ENCODE assay signal across 8 mouse cellular contexts in the genomic region with DNA sequence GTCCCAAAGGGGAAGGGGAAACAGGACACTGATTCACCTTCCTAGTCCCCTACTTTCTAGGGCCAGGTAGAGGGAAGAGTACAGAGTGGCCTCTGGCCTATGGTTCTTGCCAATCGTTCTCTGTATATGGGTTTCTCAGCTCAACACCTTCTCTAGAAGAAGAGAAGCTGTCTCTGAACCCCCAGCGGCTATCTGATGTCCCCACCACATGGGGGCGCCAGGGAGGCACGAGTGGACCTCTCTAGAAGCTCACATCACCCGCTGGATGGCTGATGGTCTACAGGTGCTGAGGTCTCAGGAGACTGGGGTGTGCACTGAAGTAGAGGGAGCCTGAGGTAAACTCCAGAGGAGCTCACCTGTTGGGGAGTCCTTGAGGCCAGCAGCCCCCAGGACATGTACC. TPM values are rescaled to one million over a fixed set of nuclear protein-coding genes. Genes with fewer than 3 reads are reported as not detected.
DNase-seq lines count a peak whose midpoint lies in the region; ATAC-seq and TF ChIP-seq lines count a peak whose summit lies in the region.

No protein-coding gene starts in this region.

- H3K79me2 ChIP-seq in MEL (ENCODE audit: control insufficient read depth, insufficient read depth, low read length, poor library complexity): no peaks in the 10 kb centered on the region

- WGBS in kidney, postnatal 0 days: 41% methylated on average over 5 of the region's 5 CpGs
- 29% methylated on average over 5 of the region's 5 CpGs for WGBS in kidney, embryonic 16.5 days
- 37% methylated on average over 5 of the region's 5 CpGs for WGBS in hindbrain, embryonic 12.5 days

- H3K4me2 ChIP-seq in kidney, postnatal 0 days (ENCODE audit: low read length): no peak overlapping the region
- H3K4me2 ChIP-seq in kidney, embryonic 16.5 days (replicated peaks; ENCODE audit: low read depth, low read length): no peak overlapping the region
- H3K4me2 ChIP-seq in hindbrain, embryonic 12.5 days (replicated peaks): no peak overlapping the region

- H3K4me3 ChIP-seq in kidney, postnatal 0 days (replicated peaks; ENCODE audit: low read depth, low read length): no peak overlapping the region
- no peak overlapping the region for H3K4me3 ChIP-seq in kidney, embryonic 16.5 days (ENCODE audit: low read length)
- H3K4me3 ChIP-seq in MEL (ENCODE audit: control insufficient read depth in 1 of 2, insufficient read depth in 1 of 2, low read depth in 2 of 2, low read length in 2 of 2): no peak overlapping the region
- H3K4me3 ChIP-seq in cortical plate, adult 2 months (ENCODE audit: insufficient read depth, low read length): no peak overlapping the region
- H3K4me3 ChIP-seq in hindbrain, embryonic 12.5 days: no peak overlapping the region

- ATAC-seq in kidney, postnatal 0 days (replicated peaks; ENCODE audit: low FRiP score, low read depth): no peak
- no peak for ATAC-seq in kidney, embryonic 16.5 days (ENCODE audit: low FRiP score, low TSS enrichment)
- peak; percentile 72 for ATAC-seq in megakaryocyte progenitor cell, adult 5-6 weeks (replicated peaks; ENCODE audit: poor library complexity)
- ATAC-seq in hindbrain, embryonic 12.5 days (ENCODE audit: low FRiP score): no peak

- no peak for TF ChIP-seq EP300 in MEL (IDR thresholded peaks at IDR 0.05; ENCODE audit: low read depth in 1 of 2, low read length in 2 of 2)

- TF ChIP-seq RAD21 in MEL (IDR thresholded peaks at IDR 0.05; ENCODE audit: low read depth, low read length): peak; percentile 51

- no peak for TF ChIP-seq POLR2A in MEL (IDR thresholded peaks at IDR 0.05; ENCODE audit: control insufficient read depth in 1 of 2, insufficient read depth in 1 of 2, low read depth in 1 of 2, low read length in 2 of 2, poor library complexity in 1 of 2)
- no peak for TF ChIP-seq POLR2A in cortical plate, adult 2 months (IDR thresholded peaks at IDR 0.05; ENCODE audit: extremely low read depth, insufficient read depth, low read length)

- DNase-seq in kidney, postnatal 0 days (ENCODE audit: low spot score): peak; percentile 45
- peak; percentile 53 for DNase-seq in MEL (ENCODE audit: low read depth, low spot score)
- DNase-seq in frontal cortex, postnatal 36 days (ENCODE audit: low spot score in 2 of 2): no peak
- DNase-seq in urinary bladder, adult 2 months (ENCODE audit: low spot score): no peak

- no peaks in the 10 kb centered on the region for H3K4me1 ChIP-seq in kidney, postnatal 0 days (replicated peaks; ENCODE audit: insufficient read depth, low read length)
- 0 out of 2 replicates have a peak, but pooled peaks cover 1% of the 10 kb centered on the region for H3K4me1 ChIP-seq in kidney, embryonic 16.5 days (ENCODE audit: insufficient read depth, low read length)
- H3K4me1 ChIP-seq in MEL (ENCODE audit: control insufficient read depth in 1 of 2, insufficient read depth in 2 of 2, low read length in 2 of 2): no peaks in the 10 kb centered on the region
- no peaks in the 10 kb centered on the region for H3K4me1 ChIP-seq in cortical plate, adult 2 months (ENCODE audit: control insufficient read depth, insufficient read depth, low read length)
- peaks cover 2% of the 10 kb centered on the region; the same call in 1 of the 2 replicates for H3K4me1 ChIP-seq in hindbrain, embryonic 12.5 days

- H3K36me3 ChIP-seq in kidney, postnatal 0 days (ENCODE audit: insufficient read depth, low read length): 0 out of 2 replicates have a peak, but pooled peaks cover 4% of the 10 kb centered on the region
- H3K36me3 ChIP-seq in kidney, embryonic 16.5 days (ENCODE audit: insufficient read depth, low read length): 0 out of 2 replicates have a peak, but pooled peaks cover 3% of the 10 kb centered on the region
- no peaks in the 10 kb centered on the region for H3K36me3 ChIP-seq in MEL (ENCODE audit: control insufficient read depth in 1 of 2, insufficient read depth in 2 of 2, low read length in 2 of 2)
- H3K36me3 ChIP-seq in hindbrain, embryonic 12.5 days: peaks cover 12% of the 10 kb centered on the region

- no peak overlapping the region for H3K9ac ChIP-seq in kidney, postnatal 0 days (ENCODE audit: low read depth, low read length)
- H3K9ac ChIP-seq in kidney, embryonic 16.5 days (replicated peaks; ENCODE audit: low read length): no peak overlapping the region
- no peak overlapping the region for H3K9ac ChIP-seq in MEL (ENCODE audit: control insufficient read depth, low read depth, low read length, poor library complexity, severe bottlenecking)
- no peak overlapping the region for H3K9ac ChIP-seq in hindbrain, embryonic 12.5 days

- H3K27me3 ChIP-seq in kidney, postnatal 0 days (ENCODE audit: insufficient read depth, low read length): no peaks in the 10 kb centered on the region
- H3K27me3 ChIP-seq in kidney, embryonic 16.5 days (ENCODE audit: insufficient read depth, low read length): no peaks in the 10 kb centered on the region
- peaks cover 0 to 1% of the 10 kb centered on the region in 2 experiments; a peak in 1 of 4 replicates for H3K27me3 ChIP-seq in MEL (ENCODE audit: control insufficient read depth in 1 of 2, insufficient read depth in 2 of 2, low read length in 2 of 2)
- H3K27me3 ChIP-seq in hindbrain, embryonic 12.5 days: peaks cover 12% of the 10 kb centered on the region; the same call in 1 of the 2 replicates

- no peaks in the 10 kb centered on the region for H3K9me3 ChIP-seq in kidney, postnatal 0 days (replicated peaks; ENCODE audit: low read length)
- no peaks in the 10 kb centered on the region for H3K9me3 ChIP-seq in kidney, embryonic 16.5 days (ENCODE audit: low read length)
- H3K9me3 ChIP-seq in MEL (replicated peaks; ENCODE audit: insufficient read depth, low read length): no peaks in the 10 kb centered on the region
- no peaks in the 10 kb centered on the region for H3K9me3 ChIP-seq in hindbrain, embryonic 12.5 days (replicated peaks)

- H3K27ac ChIP-seq in kidney, postnatal 0 days: no peak overlapping the region
- no peak overlapping the region for H3K27ac ChIP-seq in kidney, embryonic 16.5 days (ENCODE audit: low read length)
- H3K27ac ChIP-seq in MEL (ENCODE audit: control insufficient read depth, low read depth, low read length): no peak overlapping the region
- H3K27ac ChIP-seq in cortical plate, adult 2 months (ENCODE audit: insufficient read depth, low read length): no peak overlapping the region
- no peak overlapping the region for H3K27ac ChIP-seq in hindbrain, embryonic 12.5 days

- peak; percentile 68 for TF ChIP-seq CTCF in kidney, postnatal 0 days (IDR thresholded peaks at IDR 0.05; ENCODE audit: low read depth)
- TF ChIP-seq CTCF in MEL (IDR thresholded peaks at IDR 0.05 in 2 of 3, conservative IDR thresholded peaks at IDR 0.05 in 1 of 3; ENCODE audit: control insufficient read depth in 1 of 3, insufficient read depth in 1 of 3, low read depth in 2 of 3, low read length in 3 of 3, poor library complexity in 1 of 3, severe bottlenecking in 1 of 3): peak; percentile 50 to 87 (median 73)
- TF ChIP-seq CTCF in cortical plate, adult 2 months (IDR thresholded peaks at IDR 0.05; ENCODE audit: extremely low read depth, insufficient read depth, low read length): peak; percentile 24; the same call in 1 of the 2 replicates

TF ChIP-seq in MEL, 35 proteins besides CTCF, POLR2A, EP300 and RAD21 (continues in another document):
- TF ChIP-seq NRF1 (IDR thresholded peaks at IDR 0.05; ENCODE audit: insufficient read depth, low read depth, low read length, poor library complexity, severe bottlenecking) (no peak), BHLHE40 (IDR thresholded peaks at IDR 0.05; ENCODE audit: borderline replicate concordance, low read depth, low read length) (no peak), UBTF (IDR thresholded peaks at IDR 0.05; ENCODE audit: borderline replicate concordance, insufficient read depth, low read depth, low read length) (no peak)

RNA-seq across cellular contexts. Expression of a gene that starts 6.1 kb away (rescaled TPM):
- 7.6 and 8.7 TPM in 2 replicates for polyA plus RNA-seq in kidney, postnatal 0 days (2015; fragmentation: Nextera tagmentation; extraction: Ambion mirVana)
- polyA plus RNA-seq in kidney, embryonic 16.5 days (2015; fragmentation: Nextera tagmentation; extraction: Ambion mirVana): 15.2 and 18.5 TPM in 2 replicates
- 1.3 and 1.4 TPM in 2 replicates for total RNA-seq in MEL (2012; rRNA removed)
- 1 to 10 TPM in 1 of 2 experiments, not detected in 1; 7.5 TPM for polyA plus RNA-seq in MEL (2012; ENCODE audit: insufficient read depth in 1 of 2, insufficient read length in 2 of 2, low read depth in 1 of 2, low replicate concordance in 2 of 2, missing spikeins in 1 of 2)
- polyA plus RNA-seq in cortical plate, adult 2 months (2012; rRNA removed): 20.3 and 23.1 TPM in 2 replicates
- total RNA-seq in megakaryocyte progenitor cell, adult 5-6 weeks (2015): 16.0 and 17.1 TPM in 2 replicates
- total RNA-seq in megakaryocyte progenitor cell, adult 5-6 weeks (2017): 22.0 and 29.0 TPM in 2 replicates
- polyA plus RNA-seq in urinary bladder, adult 2 months (2012; rRNA removed): 29.5 and 35.3 TPM in 2 replicates
- 21.9 and 22.5 TPM in 2 replicates for polyA plus RNA-seq in hindbrain, embryonic 12.5 days (2016; fragmentation: Nextera tagmentation; extraction: Ambion mirVana)

RNA-seq across cellular contexts. Expression of a gene that starts 19.8 kb away (rescaled TPM):
- 0.38 and 0.50 TPM in 2 replicates for polyA plus RNA-seq in kidney, postnatal 0 days (2015; fragmentation: Nextera tagmentation; extraction: Ambion mirVana)
- polyA plus RNA-seq in kidney, embryonic 16.5 days (2015; fragmentation: Nextera tagmentation; extraction: Ambion mirVana): 0.49 and 0.81 TPM in 2 replicates
- 0.08 TPM in 1 of 2 replicates, not detected in the other for total RNA-seq in MEL (2012; rRNA removed)
- polyA plus RNA-seq in MEL (2012; ENCODE audit: insufficient read depth in 1 of 2, insufficient read length in 2 of 2, low read depth in 1 of 2, low replicate concordance in 2 of 2, missing spikeins in 1 of 2): under 1 TPM in 1 of 2 experiments, not detected in 1; 0.07 TPM
- 0.33 and 0.34 TPM in 2 replicates for polyA plus RNA-seq in cortical plate, adult 2 months (2012; rRNA removed)
- total RNA-seq in megakaryocyte progenitor cell, adult 5-6 weeks (2015): 0.25 and 0.32 TPM in 2 replicates
- 0.12 TPM in 1 of 2 replicates, not detected in the other for total RNA-seq in megakaryocyte progenitor cell, adult 5-6 weeks (2017)
- polyA plus RNA-seq in urinary bladder, adult 2 months (2012; rRNA removed): 1.7 and 2.2 TPM in 2 replicates
- 0.28 and 0.73 TPM in 2 replicates for polyA plus RNA-seq in hindbrain, embryonic 12.5 days (2016; fragmentation: Nextera tagmentation; extraction: Ambion mirVana)

RNA-seq across cellular contexts. Expression of a gene that starts 52.6 kb away (rescaled TPM):
- 12.9 and 13.0 TPM in 2 replicates for polyA plus RNA-seq in kidney, postnatal 0 days (2015; fragmentation: Nextera tagmentation; extraction: Ambion mirVana)
- 17.4 and 19.5 TPM in 2 replicates for polyA plus RNA-seq in kidney, embryonic 16.5 days (2015; fragmentation: Nextera tagmentation; extraction: Ambion mirVana)
- 0.04 and 0.26 TPM in 2 replicates for total RNA-seq in MEL (2012; rRNA removed)
- under 1 TPM in 1 of 2 experiments, not detected in 1; 0.54 TPM for polyA plus RNA-seq in MEL (2012; ENCODE audit: insufficient read depth in 1 of 2, insufficient read length in 2 of 2, low read depth in 1 of 2, low replicate concordance in 2 of 2, missing spikeins in 1 of 2)
- polyA plus RNA-seq in cortical plate, adult 2 months (2012; rRNA removed): 36.1 and 36.5 TPM in 2 replicates
- 3.4 and 4.5 TPM in 2 replicates for total RNA-seq in megakaryocyte progenitor cell, adult 5-6 weeks (2015)
- total RNA-seq in megakaryocyte progenitor cell, adult 5-6 weeks (2017): 4.0 and 7.5 TPM in 2 replicates
- polyA plus RNA-seq in urinary bladder, adult 2 months (2012; rRNA removed): 71.4 and 76.6 TPM in 2 replicates
- 12.3 and 12.7 TPM in 2 replicates for polyA plus RNA-seq in hindbrain, embryonic 12.5 days (2016; fragmentation: Nextera tagmentation; extraction: Ambion mirVana)

Comparison
In these comparisons a context has a peak if more than half of its experiments do, and no peak if none do; other contexts are left out.
1. DNase-seq: peak in kidney, postnatal 0 days (single experiment) and MEL (single experiment); none in frontal cortex, postnatal 36 days (0 of 2) and urinary bladder, adult 2 months (single experiment).
2. Peak in every context shown above with its lines, with median percentiles within 50 percentile points of each other: CTCF ChIP-seq.